Mouse (Mus musculus): ENCODE measurements around the gene Kctd17.

DNA sequence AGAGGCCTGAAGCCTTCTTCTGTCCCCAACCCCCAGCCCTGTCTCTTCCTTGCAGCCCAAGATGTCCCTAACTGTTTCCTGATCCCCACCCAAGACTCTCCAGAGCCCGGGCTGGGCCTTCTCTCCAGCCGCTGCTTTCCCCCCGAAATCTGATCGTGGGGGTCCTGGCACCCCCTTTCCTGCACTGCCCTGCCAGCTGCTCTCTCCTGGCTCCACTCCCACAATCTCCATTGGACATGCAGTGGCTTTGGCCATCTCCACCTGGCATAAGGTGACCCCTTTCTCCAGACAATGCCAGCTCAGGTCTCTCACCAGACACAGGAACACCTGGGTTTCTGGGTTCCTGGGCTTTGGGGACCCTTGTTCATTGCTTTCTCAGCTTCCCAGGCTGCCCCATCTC is 49.7 kb downstream of the Kctd17 start:
- TF ChIP-seq CTCF (IDR thresholded peaks at IDR 0.05; ENCODE audit: borderline replicate concordance, insufficient read depth, low read length) (no peak), POLR2A (IDR thresholded peaks at IDR 0.05; ENCODE audit: low read depth, low read length) (no peak)

Measured in embryonic fibroblast, embryonic 13.5 days (primary cell).